16 mouse cellular contexts compared by ENCODE assay signal in genomic region chr11:32026634-32027033, GRCm38 (mm10). TPM values are rescaled to one million over a fixed set of nuclear protein-coding genes. Genes with fewer than 3 reads are reported as not detected.
DNase-seq lines count a peak whose midpoint lies in the region; ATAC-seq and TF ChIP-seq lines count a peak whose summit lies in the region.
"Had no signal": no experiment of that assay in that cellular context is flagged by ENCODE, and none has a peak within 500 bp of the region (broad histone marks: within the 10 kb centered on the region; RNA-seq: fewer than 3 reads in every experiment).

No protein-coding gene starts in this region.

- no peak for TF ChIP-seq POLR2A in limb, embryonic 14.5 days (IDR thresholded peaks at IDR 0.05; ENCODE audit: borderline replicate concordance, extremely low read depth, insufficient read depth, insufficient read length)

- ATAC-seq in kidney, postnatal 0 days (replicated peaks; ENCODE audit: low FRiP score, low read depth), result no peak
- no peak for ATAC-seq in embryonic facial prominence, embryonic 11.5 days (replicated peaks; ENCODE audit: insufficient number of reproducible peaks, low FRiP score, low TSS enrichment, low read depth)
- ATAC-seq in forebrain, embryonic 16.5 days, result no peak
- peak; percentile 53 for ATAC-seq in limb, embryonic 14.5 days (ENCODE audit: low FRiP score, low read depth)

- no peak overlapping the region for H3K4me2 ChIP-seq in kidney, postnatal 0 days (ENCODE audit: low read length)
- H3K4me2 ChIP-seq in embryonic facial prominence, embryonic 11.5 days (ENCODE audit: low read depth, low read length), result no peak overlapping the region
- no peak overlapping the region for H3K4me2 ChIP-seq in forebrain, embryonic 16.5 days (ENCODE audit: low read length)
- H3K4me2 ChIP-seq in limb, embryonic 14.5 days (replicated peaks; ENCODE audit: low read depth, low read length, severe bottlenecking), result no peak overlapping the region
- H3K4me2 ChIP-seq: embryonic facial prominence, embryonic 15.5 days had no signal

- no peaks in the 10 kb centered on the region for H3K36me3 ChIP-seq in kidney, postnatal 0 days (ENCODE audit: insufficient read depth, low read length)
- no peaks in the 10 kb centered on the region for H3K36me3 ChIP-seq in embryonic facial prominence, embryonic 11.5 days (replicated peaks; ENCODE audit: control insufficient read depth, insufficient read depth, low read depth, low read length)
- no peaks in the 10 kb centered on the region for H3K36me3 ChIP-seq in forebrain, embryonic 16.5 days (ENCODE audit: control insufficient read depth, insufficient read depth)
- no peaks in the 10 kb centered on the region for H3K36me3 ChIP-seq in limb, embryonic 14.5 days (ENCODE audit: control insufficient read depth, insufficient read depth, low read length)
- H3K36me3 ChIP-seq: embryonic facial prominence, embryonic 15.5 days had no signal

- H3K9me3 ChIP-seq in kidney, postnatal 0 days (replicated peaks; ENCODE audit: low read length), result no peaks in the 10 kb centered on the region
- H3K9me3 ChIP-seq in embryonic facial prominence, embryonic 11.5 days (replicated peaks; ENCODE audit: control insufficient read depth, low read length), result no peaks in the 10 kb centered on the region
- no peaks in the 10 kb centered on the region for H3K9me3 ChIP-seq in forebrain, embryonic 16.5 days (ENCODE audit: control insufficient read depth, low read length)
- H3K9me3 ChIP-seq in limb, embryonic 14.5 days (ENCODE audit: control insufficient read depth, low read length), result no peaks in the 10 kb centered on the region
- H3K9me3 ChIP-seq: embryonic facial prominence, embryonic 15.5 days had no signal

- WGBS in kidney, postnatal 0 days, result 43% methylated on average over 5 of the region's 5 CpGs
- 60% methylated on average over 5 of the region's 5 CpGs for WGBS in embryonic facial prominence, embryonic 11.5 days
- 69% methylated on average over 5 of the region's 5 CpGs for WGBS in forebrain, embryonic 16.5 days
- 44% methylated on average over 5 of the region's 5 CpGs for WGBS in limb, embryonic 14.5 days

- H3K4me3 ChIP-seq in kidney, postnatal 0 days (replicated peaks; ENCODE audit: low read depth, low read length), result no peak overlapping the region
- H3K4me3 ChIP-seq in embryonic facial prominence, embryonic 11.5 days (ENCODE audit: low read depth, low read length), result no peak overlapping the region
- H3K4me3 ChIP-seq in forebrain, embryonic 16.5 days (replicated peaks; ENCODE audit: low read length), result no peak overlapping the region
- H3K4me3 ChIP-seq in limb, embryonic 14.5 days (replicated peaks; ENCODE audit: low read length), result no peak overlapping the region
- H3K4me3 ChIP-seq: embryonic facial prominence, embryonic 15.5 days had no signal

- peak; percentile 63 for DNase-seq in kidney, postnatal 0 days (ENCODE audit: low spot score)
- no peak for DNase-seq in kidney, adult 11 months
- DNase-seq in embryonic facial prominence, embryonic 11.5 days (ENCODE audit: low spot score), result peak; percentile 22
- DNase-seq in limb, embryonic 14.5 days (ENCODE audit: low spot score), result peak; percentile 9
- DNase-seq in yolk sac, embryonic 10.5 days (ENCODE audit: low spot score), result no peak
- no peak for DNase-seq in layer of hippocampus, postnatal 10 days (ENCODE audit: low spot score in 2 of 2)
- DNase-seq in frontal cortex, postnatal 36 days (ENCODE audit: low spot score in 2 of 2), result no peak
- DNase-seq: adrenal gland, adult 8-10 months; cerebellum, postnatal 10 days; kidney, adult 8-10 months; lung, adult 2 months; right cerebral cortex, postnatal 14 days; thymus, postnatal 25 days had no signal

- 0 out of 2 replicates have a peak, but pooled peaks cover 7% of the 10 kb centered on the region for H3K4me1 ChIP-seq in kidney, postnatal 0 days (replicated peaks; ENCODE audit: insufficient read depth, low read length)
- no peaks in the 10 kb centered on the region for H3K4me1 ChIP-seq in embryonic facial prominence, embryonic 11.5 days (ENCODE audit: control insufficient read depth, insufficient read depth, low read length)
- H3K4me1 ChIP-seq in forebrain, embryonic 16.5 days (replicated peaks; ENCODE audit: control insufficient read depth, insufficient read depth, low read length), result peaks cover 77% of the 10 kb centered on the region
- H3K4me1 ChIP-seq in limb, embryonic 14.5 days (ENCODE audit: control insufficient read depth, insufficient read depth, low read length), result peaks cover 13% of the 10 kb centered on the region; the same call in 1 of the 2 replicates

- H3K27ac ChIP-seq in kidney, postnatal 0 days, result no peak overlapping the region
- H3K27ac ChIP-seq in embryonic facial prominence, embryonic 11.5 days (replicated peaks; ENCODE audit: low read depth, low read length), result no peak overlapping the region
- H3K27ac ChIP-seq in forebrain, embryonic 16.5 days (ENCODE audit: low read length), result peak overlapping the region; percentile 94
- no peak overlapping the region for H3K27ac ChIP-seq in limb, embryonic 14.5 days (replicated peaks; ENCODE audit: low read depth, low read length)
- H3K27ac ChIP-seq: embryonic facial prominence, embryonic 15.5 days had no signal

- no peaks in the 10 kb centered on the region for H3K27me3 ChIP-seq in kidney, postnatal 0 days (ENCODE audit: insufficient read depth, low read length)
- no peaks in the 10 kb centered on the region for H3K27me3 ChIP-seq in embryonic facial prominence, embryonic 11.5 days (ENCODE audit: control insufficient read depth, insufficient read depth, low read length)
- H3K27me3 ChIP-seq in forebrain, embryonic 16.5 days (replicated peaks; ENCODE audit: control insufficient read depth, insufficient read depth, low read length), result no peaks in the 10 kb centered on the region
- H3K27me3 ChIP-seq in limb, embryonic 14.5 days (ENCODE audit: control insufficient read depth, insufficient read depth, low read length), result no peaks in the 10 kb centered on the region
- H3K27me3 ChIP-seq: embryonic facial prominence, embryonic 15.5 days had no signal

- no peak overlapping the region for H3K9ac ChIP-seq in kidney, postnatal 0 days (ENCODE audit: low read depth, low read length)
- H3K9ac ChIP-seq in embryonic facial prominence, embryonic 11.5 days (replicated peaks; ENCODE audit: low read length), result no peak overlapping the region
- no peak overlapping the region for H3K9ac ChIP-seq in forebrain, embryonic 16.5 days (replicated peaks; ENCODE audit: low read depth, low read length)
- no peak overlapping the region for H3K9ac ChIP-seq in limb, embryonic 14.5 days (ENCODE audit: low read depth, low read length, severe bottlenecking)
- H3K9ac ChIP-seq: embryonic facial prominence, embryonic 15.5 days had no signal

- no peak for TF ChIP-seq CTCF in kidney, postnatal 0 days (IDR thresholded peaks at IDR 0.05; ENCODE audit: low read depth)

RNA-seq across cellular contexts. Expression of gene Nsg2, which starts 26.4 kb away (rescaled TPM):
- polyA plus RNA-seq in kidney, postnatal 0 days (2015; fragmentation: Nextera tagmentation; extraction: Ambion mirVana), result 7.2 and 9.2 TPM in 2 replicates
- 8.0 and 9.8 TPM in 2 replicates for polyA plus RNA-seq in embryonic facial prominence, embryonic 11.5 days (2014; fragmentation: Nextera tagmentation; extraction: Ambion mirVana)
- 770 and 805 TPM in 2 replicates for polyA plus RNA-seq in forebrain, embryonic 16.5 days (2015; fragmentation: Nextera tagmentation; extraction: Ambion mirVana)
- 15.7 and 17.5 TPM in 2 replicates for polyA plus RNA-seq in limb, embryonic 14.5 days (2012; rRNA removed)
- 3.2 and 3.8 TPM in 2 replicates for polyA plus RNA-seq in limb, embryonic 14.5 days (2014; fragmentation: Nextera tagmentation; extraction: Ambion mirVana)
- total RNA-seq in layer of hippocampus, postnatal 10 days (2021), result 100 to 1,000 TPM; 848 to 920 TPM
- total RNA-seq: granulocyte monocyte progenitor cell, adult 5-6 weeks had no signal

Comparison
In these comparisons a context has a peak if more than half of its experiments do, and no peak if none do; other contexts are left out.
1. DNase-seq: peak in kidney, postnatal 0 days (single experiment), embryonic facial prominence, embryonic 11.5 days (single experiment) and limb, embryonic 14.5 days (single experiment); none in kidney, adult 11 months (single experiment), yolk sac, embryonic 10.5 days (single experiment), layer of hippocampus, postnatal 10 days (0 of 2) and frontal cortex, postnatal 36 days (0 of 2).
2. RNA of gene Nsg2, which starts 26.4 kb away (polyA plus RNA-seq): 770 to 805 TPM in forebrain, embryonic 16.5 days; 3.2 to 17.5 TPM in limb, embryonic 14.5 days, 8.0 to 9.8 TPM in embryonic facial prominence, embryonic 11.5 days and 7.2 to 9.2 TPM in kidney, postnatal 0 days; every median in the first group is over 10 times any median in the second.